Mouse (Mus musculus) forebrain, embryonic 13.5 days (tissue): ENCODE measurements around the gene Cetn4. TPM values are rescaled to one million over a fixed set of nuclear protein-coding genes. Genes with fewer than 3 reads are reported as not detected.

Source experiments
- ATAC-seq: fragments of 200-750 bp; cut with Nextera tagmentation; 2 replicates; pipeline ENCODE4 v1.8.0; 2017
- H3K27ac ChIP-seq: fragments of 300-500 bp; sonication (generic); 2 replicates; pipeline ENCODE4 v1.5.1; 2015; ENCODE audit warnings: inconsistent platforms, mild to moderate bottlenecking, moderate library complexity
- H3K27me3 ChIP-seq: fragments of 300-500 bp; sonication (generic); 2 replicates; pipeline ENCODE4 v1.6.1; 2015; ENCODE audit warnings: mild to moderate bottlenecking, inconsistent platforms
- H3K36me3 ChIP-seq: fragments of 300-500 bp; sonication (generic); 2 replicates; pipeline ENCODE4 v1.6.1; 2015; ENCODE audit warnings: mild to moderate bottlenecking, inconsistent platforms; ENCODE audit not compliant: poor library complexity, severe bottlenecking
- H3K4me1 ChIP-seq: fragments of 300-500 bp; sonication (generic); 2 replicates; pipeline ENCODE4 v1.6.1; 2015; ENCODE audit warnings: inconsistent platforms
- H3K4me2 ChIP-seq: fragments of 300-500 bp; sonication (generic); 2 replicates; pipeline ENCODE4 v1.6.1; 2015; ENCODE audit warnings: inconsistent platforms, mild to moderate bottlenecking, moderate library complexity
- H3K4me3 ChIP-seq: fragments of 300-500 bp; sonication (generic); 2 replicates; pipeline ENCODE4 v1.5.1; 2015; ENCODE audit warnings: mild to moderate bottlenecking, inconsistent platforms
- H3K9ac ChIP-seq: fragments of 300-500 bp; sonication (generic); 2 replicates; pipeline ENCODE4 v1.6.1; 2015; ENCODE audit warnings: mild to moderate bottlenecking, inconsistent platforms
- H3K9me3 ChIP-seq: fragments of 300-500 bp; sonication (generic); replicated peaks from 2 replicates; pipeline ENCODE4 v1.6.1; 2016; ENCODE audit warnings: inconsistent platforms
- WGBS: fragments of 180-500 bp; shearing (Covaris S2); methylation state at CpG from one replicate; pipeline ENCODE4 v1.1.7; 2015; 5-methylcytosine and 5-hydroxymethylcytosine counted together
- polyA plus RNA-seq: library from polyadenylated mRNA; unstranded; fragments of >200 nt; fragmentation: Nextera tagmentation; extraction: Ambion mirVana; gene quantifications from 2 replicates; pipeline ENCODE4 v1.2.1, GENCODE M21; 2015

Cetn4 gene
- polyA plus RNA-seq, 1 experiment from 2014 or later, result 2.9 TPM

- Histone ChIP-seq H3K27me3 (no peaks in the 10 kb centered on the region), H3K27ac (no peak overlapping the region), H3K4me1 (peaks cover 4% of the 10 kb centered on the region; the same call in 1 of the 2 replicates), H3K4me2 (no peak overlapping the region), H3K9me3 (no peaks in the 10 kb centered on the region), H3K36me3 (no peaks in the 10 kb centered on the region), H3K9ac (no peak overlapping the region), H3K4me3 (no peak overlapping the region)
- ATAC-seq, result no peak
- 93% methylated on average over 2 of the region's 2 CpGs for WGBS
Observed at GRCm38 (mm10) chr3:37291929-37292328, 20.6 kb downstream of the Cetn4 start.

- H3K36me3 ChIP-seq, result no peaks in the 10 kb centered on the region
- H3K4me3 ChIP-seq, result no peak overlapping the region
- no peak overlapping the region for H3K27ac ChIP-seq
- H3K27me3 ChIP-seq, result no peaks in the 10 kb centered on the region
- no peak overlapping the region for H3K9ac ChIP-seq
- peaks cover 4% of the 10 kb centered on the region; the same call in 1 of the 2 replicates for H3K4me1 ChIP-seq
- no peak overlapping the region for H3K4me2 ChIP-seq
- ATAC-seq, result peak; percentile 65; the same call in 1 of the 2 replicates
- WGBS, result 63% methylated on average over 7 of the region's 7 CpGs
- no peaks in the 10 kb centered on the region for H3K9me3 ChIP-seq
Observed at GRCm38 (mm10) chr3:37290881-37291541, 21.5 kb downstream of the Cetn4 start.

- Histone ChIP-seq H3K4me1 (peaks cover 4% of the 10 kb centered on the region; the same call in 1 of the 2 replicates), H3K4me2 (no peak overlapping the region), H3K9ac (no peak overlapping the region), H3K36me3 (no peaks in the 10 kb centered on the region), H3K4me3 (no peak overlapping the region), H3K9me3 (no peaks in the 10 kb centered on the region), H3K27ac (no peak overlapping the region), H3K27me3 (no peaks in the 10 kb centered on the region)
- 94% methylated on average over 2 of the region's 2 CpGs for WGBS
- no peak for ATAC-seq
Observed at GRCm38 (mm10) chr3:37289237-37289636, 23.3 kb downstream of the Cetn4 start.

GRCm38 (mm10) chr3:37283234-37283633, 29.3 kb downstream of the Cetn4 start:
- Histone ChIP-seq H3K36me3 (no peaks in the 10 kb centered on the region), H3K4me1 (no peaks in the 10 kb centered on the region; the same call in 1 of the 2 replicates), H3K4me3 (no peak overlapping the region), H3K9me3 (no peaks in the 10 kb centered on the region), H3K9ac (no peak overlapping the region), H3K4me2 (no peak overlapping the region), H3K27me3 (no peaks in the 10 kb centered on the region), H3K27ac (no peak overlapping the region)
- ATAC-seq, result no peak
- WGBS, result 89% methylated on average over 4 of the region's 4 CpGs

- Histone ChIP-seq H3K4me3 (no peak overlapping the region), H3K27me3 (no peaks in the 10 kb centered on the region), H3K9ac (no peak overlapping the region), H3K9me3 (no peaks in the 10 kb centered on the region), H3K36me3 (no peaks in the 10 kb centered on the region), H3K27ac (no peak overlapping the region), H3K4me1 (no peaks in the 10 kb centered on the region; the same call in 1 of the 2 replicates), H3K4me2 (no peak overlapping the region)
- ATAC-seq, result peak; percentile 62; the same call in 1 of the 2 replicates
- WGBS, result 77% methylated on average over 11 of the region's 11 CpGs
Observed at GRCm38 (mm10) chr3:37282299-37282922, 30.1 kb downstream of the Cetn4 start.

- H3K4me1 ChIP-seq, result no peaks in the 10 kb centered on the region; the same call in 1 of the 2 replicates
- no peak overlapping the region for H3K9ac ChIP-seq
- H3K4me2 ChIP-seq, result no peak overlapping the region
- no peak overlapping the region for H3K4me3 ChIP-seq
- no peak overlapping the region for H3K27ac ChIP-seq
- no peaks in the 10 kb centered on the region for H3K27me3 ChIP-seq
- no peak for ATAC-seq
- H3K36me3 ChIP-seq, result no peaks in the 10 kb centered on the region
- 74% methylated on average over 8 of the region's 8 CpGs for WGBS
- H3K9me3 ChIP-seq, result no peaks in the 10 kb centered on the region
Observed at GRCm38 (mm10) chr3:37280871-37281270, 31.6 kb downstream of the Cetn4 start.

- WGBS, result 100% methylated on average over 1 of the region's 1 CpGs
- Histone ChIP-seq H3K36me3 (no peaks in the 10 kb centered on the region), H3K4me1 (no peaks in the 10 kb centered on the region; the same call in 1 of the 2 replicates), H3K4me3 (no peak overlapping the region), H3K27ac (no peak overlapping the region), H3K9me3 (no peaks in the 10 kb centered on the region), H3K9ac (no peak overlapping the region), H3K27me3 (no peaks in the 10 kb centered on the region), H3K4me2 (no peak overlapping the region)
- ATAC-seq, result no peak
Observed at GRCm38 (mm10) chr3:37280221-37280620, 32.3 kb downstream of the Cetn4 start.

GRCm38 (mm10) chr3:37274661-37275060, 37.8 kb downstream of the Cetn4 start:
- Histone ChIP-seq H3K9ac (no peak overlapping the region), H3K9me3 (no peaks in the 10 kb centered on the region), H3K4me3 (no peak overlapping the region), H3K36me3 (no peaks in the 10 kb centered on the region), H3K4me2 (no peak overlapping the region), H3K4me1 (no peaks in the 10 kb centered on the region), H3K27me3 (no peaks in the 10 kb centered on the region), H3K27ac (no peak overlapping the region)
- WGBS, result 84% methylated on average over 6 of the region's 6 CpGs
- no peak for ATAC-seq

- Histone ChIP-seq H3K36me3 (no peaks in the 10 kb centered on the region), H3K4me1 (no peaks in the 10 kb centered on the region), H3K9me3 (no peaks in the 10 kb centered on the region), H3K27me3 (no peaks in the 10 kb centered on the region), H3K27ac (no peak overlapping the region), H3K9ac (no peak overlapping the region), H3K4me2 (no peak overlapping the region), H3K4me3 (no peak overlapping the region)
- ATAC-seq, result no peak
- 87% methylated on average over 7 of the region's 7 CpGs for WGBS
Observed at GRCm38 (mm10) chr3:37273092-37273491, 39.4 kb downstream of the Cetn4 start.

GRCm38 (mm10) chr3:37271209-37271608, 41.3 kb downstream of the Cetn4 start:
- WGBS, result 3% methylated on average over 1 of the region's 1 CpGs
- Histone ChIP-seq H3K9me3 (no peaks in the 10 kb centered on the region), H3K4me1 (no peaks in the 10 kb centered on the region), H3K4me3 (no peak overlapping the region), H3K27me3 (no peaks in the 10 kb centered on the region), H3K4me2 (no peak overlapping the region), H3K9ac (no peak overlapping the region), H3K27ac (no peak overlapping the region), H3K36me3 (no peaks in the 10 kb centered on the region)
- ATAC-seq, result peak; percentile 66

- H3K4me1 ChIP-seq, result no peaks in the 10 kb centered on the region
- WGBS, result 100% methylated on average over 4 of the region's 4 CpGs
- no peak for ATAC-seq
- no peak overlapping the region for H3K4me3 ChIP-seq
- no peaks in the 10 kb centered on the region for H3K36me3 ChIP-seq
- H3K27ac ChIP-seq, result no peak overlapping the region
- no peak overlapping the region for H3K4me2 ChIP-seq
- H3K9me3 ChIP-seq, result no peaks in the 10 kb centered on the region
- no peak overlapping the region for H3K9ac ChIP-seq
- H3K27me3 ChIP-seq, result no peaks in the 10 kb centered on the region
Observed at GRCm38 (mm10) chr3:37269926-37270325, 42.6 kb downstream of the Cetn4 start.

- Histone ChIP-seq H3K27ac (no peak overlapping the region), H3K9me3 (no peaks in the 10 kb centered on the region), H3K4me3 (no peak overlapping the region), H3K36me3 (no peaks in the 10 kb centered on the region), H3K4me2 (no peak overlapping the region), H3K4me1 (no peaks in the 10 kb centered on the region), H3K27me3 (no peaks in the 10 kb centered on the region), H3K9ac (no peak overlapping the region)
- WGBS, result 75% methylated on average over 11 of the region's 11 CpGs
- no peak for ATAC-seq
Observed at GRCm38 (mm10) chr3:37268338-37268737, 44.2 kb downstream of the Cetn4 start.
